Mouse (Mus musculus) retina, postnatal 7 days (tissue): Measurements from ENCODE around the gene Max.

Experiments used
- DNase-seq: peaks from one replicate; pipeline ENCODE4 v3.0.0-alpha.2; 2012; ENCODE audit warnings: low read depth, low spot score

Max gene

DNA sequence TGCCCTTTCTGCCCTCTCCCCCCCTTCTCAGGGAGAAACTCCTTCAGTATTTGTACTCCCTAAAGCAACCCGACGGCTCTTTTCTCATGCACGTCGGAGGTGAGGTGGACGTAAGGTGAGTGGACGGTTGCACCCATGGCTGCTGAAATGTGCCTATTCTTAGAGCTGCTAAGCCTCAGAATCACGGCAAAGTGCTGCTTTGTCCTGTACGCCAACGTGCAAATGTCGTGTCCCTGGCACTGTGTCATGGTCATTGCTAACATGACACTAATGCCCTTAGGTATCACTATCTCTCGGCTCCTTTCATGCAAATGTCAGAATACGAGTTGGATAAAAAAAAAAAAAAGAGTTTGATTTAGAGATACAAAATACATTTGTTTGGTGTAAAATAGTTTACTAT, 74.1 kb downstream of the Max start:
- no peak for DNase-seq
